Mouse (Mus musculus): ENCODE measurements around the gene Gm44965.

Gene Gm44965

DNA sequence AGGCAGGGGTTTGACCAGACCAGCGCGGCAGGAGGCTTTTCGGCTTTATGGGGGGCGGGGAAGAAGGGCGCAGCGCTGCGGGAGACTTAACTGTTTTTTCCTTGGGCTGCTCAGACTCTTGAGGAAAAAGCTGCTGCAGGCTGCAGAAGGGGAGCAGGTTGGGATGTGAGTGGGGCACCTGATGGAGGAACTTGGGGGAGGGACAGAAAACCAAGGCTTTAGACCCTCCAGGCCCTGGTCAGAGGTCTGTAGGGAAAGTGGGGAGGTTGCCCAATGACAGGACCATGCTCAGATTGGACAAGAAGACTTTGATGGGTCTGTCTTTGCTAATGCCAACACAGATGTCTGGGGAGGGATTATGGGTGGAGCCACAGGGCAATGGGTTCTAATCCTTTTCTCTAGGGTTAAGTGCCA, 33.8 kb downstream of the Gm44965 start:
- no peak for DNase-seq

DNA sequence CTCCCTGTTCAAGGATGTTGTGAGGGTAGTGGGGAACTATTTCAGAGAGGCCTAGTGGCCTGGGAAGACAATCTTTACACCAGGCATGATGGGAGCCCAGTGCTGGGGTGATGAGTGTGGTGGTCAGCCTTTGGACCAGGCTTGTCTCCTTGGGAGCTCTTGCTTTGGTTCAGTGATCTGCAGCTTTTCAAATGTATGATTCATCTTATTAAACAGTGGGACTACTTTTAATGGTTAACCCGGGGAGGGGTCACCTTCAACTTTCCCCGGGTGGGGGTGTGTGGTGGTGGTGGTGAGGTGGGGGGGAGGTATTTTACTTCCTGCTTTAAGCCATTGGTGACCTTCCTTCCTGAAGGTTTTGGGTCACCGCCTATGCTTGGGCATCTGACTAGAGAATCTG, 34.6 kb downstream of the Gm44965 start:
- DNase-seq: no peak

DNA sequence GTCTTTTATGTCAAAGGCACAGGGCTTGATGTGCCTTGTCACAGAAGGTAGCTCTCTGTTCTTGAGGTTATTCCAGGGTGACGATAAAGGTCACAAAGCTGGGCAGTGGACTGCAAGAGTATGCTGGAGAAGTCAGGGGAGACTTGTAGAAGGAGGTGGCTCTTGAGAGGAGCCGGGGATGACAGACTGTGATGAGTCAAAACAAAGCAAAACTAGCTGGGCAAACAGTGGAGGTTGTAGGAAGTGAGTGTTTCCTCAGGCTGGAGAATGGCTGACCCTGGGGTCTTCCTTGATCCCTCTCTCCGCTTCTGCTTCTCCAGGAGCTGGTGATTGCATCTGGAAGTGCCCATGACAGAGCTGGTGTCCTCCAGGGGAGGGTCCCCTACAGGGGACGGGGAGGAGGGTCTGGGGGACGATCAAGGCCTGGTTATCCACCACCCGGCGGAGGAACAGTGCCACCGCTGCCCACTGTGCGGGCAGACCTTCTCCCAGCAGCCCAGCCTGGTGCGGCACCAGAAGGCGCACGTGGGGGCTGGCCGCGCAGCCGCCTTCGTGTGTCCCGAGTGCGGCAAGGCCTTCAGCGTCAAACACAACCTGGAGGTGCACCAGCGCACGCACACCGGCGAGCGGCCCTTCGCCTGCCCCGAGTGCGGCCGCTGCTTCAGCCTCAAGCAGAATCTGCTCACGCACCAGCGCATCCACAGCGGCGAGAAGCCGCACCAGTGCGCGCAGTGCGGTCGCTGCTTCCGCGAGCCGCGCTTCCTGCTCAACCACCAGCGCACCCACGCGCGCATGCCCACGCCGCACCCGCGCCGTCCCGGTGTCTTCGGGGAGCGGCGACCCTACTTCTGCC, 35.3 kb downstream of the Gm44965 start:
- DNase-seq: peak; percentile 21

DNA sequence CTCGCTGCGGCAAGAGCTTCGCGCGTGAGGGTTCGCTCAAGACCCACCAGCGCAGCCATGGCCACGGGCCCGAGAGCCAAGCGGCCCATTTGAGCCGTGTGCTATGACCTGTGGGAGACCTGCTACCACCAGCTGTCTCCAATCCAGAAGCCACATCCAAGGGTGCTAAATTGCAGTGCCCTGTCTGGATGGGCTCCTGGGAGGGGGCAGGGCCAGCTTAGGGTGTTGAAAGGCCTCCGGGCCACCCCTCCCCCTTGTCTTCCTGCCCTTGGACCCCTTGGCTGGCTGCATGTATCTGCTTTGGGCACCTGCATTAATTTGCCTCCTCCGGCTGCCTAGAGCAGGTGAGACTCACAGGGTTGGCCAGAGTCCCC, 35.9 kb downstream of the Gm44965 start:
- no peak for DNase-seq

DNA sequence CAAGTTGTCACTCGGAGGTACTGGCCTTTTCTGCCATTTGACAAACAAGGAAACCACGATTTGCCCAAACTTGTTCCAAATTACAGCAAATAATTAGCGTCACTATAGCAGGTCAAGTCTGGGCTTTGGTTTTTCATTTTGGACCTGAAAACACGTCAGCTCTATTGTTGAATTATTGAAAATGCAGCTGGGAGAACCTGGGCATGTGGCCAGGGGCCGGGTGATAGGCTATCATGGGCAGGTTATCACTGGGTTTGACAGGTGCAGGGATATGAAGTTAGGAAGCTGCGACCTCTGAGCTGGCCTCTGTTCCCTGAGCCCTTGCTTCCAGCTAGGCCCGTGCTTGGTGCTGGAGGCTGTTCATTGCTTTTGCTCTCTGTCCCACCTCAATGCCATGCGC, 37.1 kb downstream of the Gm44965 start:
- DNase-seq: no peak

DNA sequence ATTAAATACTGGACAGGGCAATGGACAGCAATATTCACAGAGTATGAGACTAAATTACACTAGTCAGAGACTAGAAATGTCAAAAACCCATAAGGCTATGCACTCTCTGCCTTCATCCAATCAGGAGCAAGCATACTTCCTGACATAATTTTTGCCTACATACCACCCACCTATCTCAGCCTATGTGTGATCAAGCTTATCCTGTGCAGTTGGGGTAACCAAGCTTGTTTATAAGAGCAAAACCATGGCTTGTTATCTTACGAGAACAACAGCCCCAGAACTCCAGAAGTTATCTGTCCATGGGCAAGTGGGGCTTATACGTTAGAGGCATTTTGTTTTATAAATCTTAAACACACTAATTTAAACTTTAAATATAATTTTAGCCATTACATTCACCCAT, 41.4 kb downstream of the Gm44965 start:
- DNase-seq: no peak

DNA sequence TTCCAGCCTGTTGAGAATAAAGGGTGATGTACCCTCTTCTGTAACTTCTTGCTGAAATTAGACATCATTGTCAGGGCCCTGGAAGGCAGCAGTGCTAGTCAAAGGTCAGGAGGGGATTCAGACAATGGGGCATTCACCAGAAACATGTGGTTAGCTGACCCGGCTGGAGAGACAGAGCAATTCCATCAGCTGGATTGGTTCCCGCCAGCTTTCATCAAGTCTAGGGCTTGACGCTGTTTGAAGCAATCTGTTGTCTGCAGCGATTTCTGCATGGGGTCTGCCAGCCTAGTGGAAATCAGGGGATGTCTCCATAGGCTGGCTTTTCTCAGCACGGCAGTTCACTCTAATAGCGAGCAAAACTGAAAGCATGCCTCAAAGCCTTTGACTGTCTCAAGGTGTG, 42.8 kb downstream of the Gm44965 start:
- no peak for DNase-seq

DNA sequence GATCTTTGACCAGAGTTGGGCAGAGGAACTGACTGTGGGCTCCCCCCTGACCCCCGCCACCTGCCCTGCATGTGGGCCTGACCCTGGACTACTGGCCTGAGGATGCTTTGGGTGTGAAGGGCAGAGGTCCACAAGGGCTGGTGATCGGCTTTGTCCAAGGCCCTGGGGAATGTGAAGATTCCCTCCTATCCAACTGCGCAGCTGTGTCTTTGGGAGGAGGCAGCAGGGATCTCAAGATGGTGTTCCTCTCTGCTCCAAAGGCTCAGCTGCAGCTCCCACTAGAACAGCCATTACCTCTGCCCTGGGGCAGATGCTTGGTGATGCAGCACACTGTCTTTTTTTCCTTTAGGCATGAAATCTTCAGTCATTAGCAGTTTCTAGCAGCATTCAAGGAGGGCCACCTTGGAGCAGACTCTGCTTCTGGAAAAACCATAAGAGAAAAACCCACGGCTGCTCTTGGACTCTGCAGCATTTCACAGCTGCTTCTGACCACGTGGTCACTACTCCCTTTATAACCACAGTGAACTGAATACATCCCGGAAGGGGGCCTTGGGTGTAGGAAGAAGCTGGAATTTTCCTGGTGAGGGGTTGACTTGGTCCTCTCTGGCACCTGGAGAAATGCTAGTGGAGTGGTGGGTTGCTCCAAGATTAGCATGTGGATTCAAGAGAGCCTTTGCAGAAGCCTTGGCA, 44.2 kb downstream of the Gm44965 start:
- DNase-seq: no peak

DNA sequence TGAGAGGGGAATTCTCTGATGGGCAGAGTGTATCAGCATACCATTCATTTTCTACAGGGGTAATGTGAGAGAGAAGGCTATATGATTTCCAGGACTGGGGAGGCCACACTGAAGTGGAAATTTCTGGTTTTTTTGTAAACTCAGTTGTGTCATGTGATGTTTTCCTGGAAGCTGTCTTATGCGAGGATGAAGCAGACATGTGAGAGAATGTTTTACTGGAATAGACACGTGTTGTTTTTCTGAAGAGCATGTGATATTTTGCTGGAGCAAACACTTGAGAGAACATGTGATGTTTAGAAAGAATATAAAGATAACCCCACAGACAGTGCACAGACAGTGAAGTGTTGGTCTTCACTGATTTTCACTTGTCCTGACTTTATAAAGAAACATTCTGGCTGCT, 44.8 kb downstream of the Gm44965 start:
- DNase-seq: no peak

DNA sequence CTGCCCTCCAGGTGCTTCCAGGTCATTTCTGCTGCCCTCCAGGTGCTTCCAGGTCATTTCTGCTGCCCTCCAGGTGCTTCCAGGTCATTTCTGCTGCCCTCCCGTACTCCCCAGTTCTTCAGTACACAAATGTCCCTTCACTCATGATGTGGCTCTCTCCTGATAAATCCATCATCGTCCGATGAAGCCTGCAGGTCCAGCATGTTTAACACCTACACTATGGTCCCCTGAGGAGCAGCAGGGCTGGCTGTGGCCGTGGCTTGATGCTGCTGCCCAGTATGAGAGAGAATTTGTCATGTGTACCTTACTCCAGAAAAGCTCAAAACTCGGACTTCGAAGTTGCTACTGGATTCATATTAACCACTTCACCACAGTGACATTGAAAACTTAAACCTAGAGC, 47.6 kb downstream of the Gm44965 start:
- DNase-seq: no peak

DNA sequence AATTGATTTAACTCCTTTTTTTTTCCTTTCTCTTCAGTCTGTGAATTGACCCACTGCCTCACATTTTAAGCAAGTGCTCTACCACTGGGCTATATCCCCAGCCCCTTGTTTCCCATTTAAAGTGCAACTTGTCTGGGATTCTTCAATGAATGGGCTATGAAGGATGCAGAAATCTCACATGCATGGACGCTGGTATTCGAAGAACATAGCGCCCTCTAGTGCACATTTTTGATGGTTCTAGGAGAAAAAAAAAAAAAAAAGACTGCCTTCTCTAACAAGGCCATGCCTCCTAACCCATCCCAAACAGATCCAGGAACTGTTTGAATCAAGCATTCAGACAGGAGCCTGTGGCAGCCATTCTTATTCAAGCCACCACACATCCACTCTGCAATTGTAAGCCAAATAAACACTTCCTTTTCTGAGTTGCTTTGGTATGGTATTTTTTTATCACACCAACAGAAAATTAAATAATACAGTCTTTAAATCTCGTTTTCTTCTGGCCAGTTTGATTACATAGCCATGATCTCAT, 49.1 kb downstream of the Gm44965 start:
- DNase-seq: peak; percentile 61

DNA sequence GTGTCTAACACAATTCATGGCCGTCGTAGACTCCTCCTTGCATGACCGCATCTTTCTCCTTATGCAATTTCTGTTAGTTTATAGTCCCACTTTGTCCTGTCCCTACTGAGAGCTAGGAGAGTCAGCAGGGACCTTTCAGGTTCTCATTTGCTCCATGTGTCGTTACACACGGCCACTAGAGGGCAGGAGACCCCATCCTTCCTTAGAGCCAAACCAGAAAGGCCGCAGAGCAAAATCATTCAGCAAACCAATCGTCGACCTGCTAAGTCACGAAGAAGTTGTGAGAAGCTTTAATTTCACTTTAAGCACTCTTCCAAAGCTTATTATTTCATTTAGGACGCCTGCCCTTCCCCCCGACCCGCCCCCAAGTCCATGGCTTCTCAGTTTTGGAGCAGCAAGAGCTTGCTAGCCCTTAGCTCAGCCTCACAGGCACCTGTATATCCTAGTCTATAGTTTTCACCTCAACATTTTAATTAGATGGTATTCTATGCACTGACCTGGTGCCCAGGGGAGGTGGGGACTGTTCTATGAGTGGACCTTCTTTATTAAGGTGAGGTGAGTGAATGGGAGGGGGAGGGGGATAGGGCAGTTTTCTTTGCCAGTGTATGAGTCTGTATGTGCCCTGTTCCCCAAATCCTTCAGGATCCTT, 52.0 kb downstream of the Gm44965 start:
- peak; percentile 82 for DNase-seq

DNA sequence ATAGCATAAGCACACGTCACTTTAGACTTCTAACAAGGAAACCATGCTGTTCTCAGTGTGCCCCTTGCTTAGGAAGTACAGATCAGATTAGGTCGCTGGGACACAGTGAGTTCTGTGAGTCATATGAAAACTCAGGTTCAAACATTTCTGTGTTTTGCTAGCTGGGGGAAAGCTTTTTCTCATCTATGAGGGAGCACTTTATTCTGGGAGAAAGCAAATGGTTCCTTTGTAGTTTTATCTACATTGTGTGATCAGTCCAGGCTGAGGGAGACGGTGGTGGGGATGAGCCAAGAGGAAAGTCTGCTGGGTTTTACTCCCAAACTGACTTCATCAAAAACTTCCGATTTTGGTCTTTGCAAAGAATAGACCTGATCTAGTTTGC, 52.6 kb downstream of the Gm44965 start:
- no peak for DNase-seq

DNA sequence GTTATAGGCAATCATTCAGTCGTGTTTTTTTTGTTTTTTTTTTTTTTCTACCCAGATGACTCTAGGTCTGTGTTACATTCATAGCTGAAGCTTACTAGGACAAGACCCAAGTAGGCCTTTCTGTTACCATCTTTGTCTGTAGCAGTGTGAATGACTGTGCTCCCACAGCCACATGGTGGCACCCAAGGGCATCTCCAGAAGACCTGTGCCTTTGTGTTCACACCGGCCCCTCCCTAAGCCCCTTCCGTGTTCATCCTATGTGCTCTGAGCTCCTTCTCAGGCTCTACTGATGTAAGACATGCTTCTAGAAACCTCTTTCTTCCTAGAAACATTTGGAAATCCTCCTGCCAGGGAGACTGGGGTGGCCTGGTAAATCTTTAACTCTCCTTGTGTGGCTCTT, 53.3 kb downstream of the Gm44965 start, which contains the start of gene Gimap8:
Gene Gimap8, plus strand, starts transcription at position 240 of the 400 bp plus-strand sequence.
- DNase-seq: peak; percentile 71

DNA sequence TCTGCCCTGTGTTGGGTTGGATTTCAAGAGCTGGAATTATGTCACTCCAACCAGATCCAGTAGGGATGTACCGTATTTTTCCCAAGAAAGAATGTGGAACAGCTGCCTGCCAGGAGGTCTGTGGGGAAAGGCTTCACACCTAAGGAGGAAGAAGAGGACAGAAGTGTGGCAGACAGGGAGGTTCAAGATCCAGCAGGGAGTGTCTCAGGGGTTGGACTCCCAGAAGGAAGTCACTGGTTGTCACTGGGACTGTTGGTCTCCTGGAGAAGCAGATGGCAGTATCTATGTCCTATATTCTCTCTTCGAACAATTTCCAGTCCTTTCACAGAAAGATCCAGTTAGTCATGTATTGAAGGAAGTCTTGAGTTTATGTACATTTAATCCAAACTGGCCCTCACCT, 53.9 kb downstream of the Gm44965 start:
- DNase-seq: no peak

DNA sequence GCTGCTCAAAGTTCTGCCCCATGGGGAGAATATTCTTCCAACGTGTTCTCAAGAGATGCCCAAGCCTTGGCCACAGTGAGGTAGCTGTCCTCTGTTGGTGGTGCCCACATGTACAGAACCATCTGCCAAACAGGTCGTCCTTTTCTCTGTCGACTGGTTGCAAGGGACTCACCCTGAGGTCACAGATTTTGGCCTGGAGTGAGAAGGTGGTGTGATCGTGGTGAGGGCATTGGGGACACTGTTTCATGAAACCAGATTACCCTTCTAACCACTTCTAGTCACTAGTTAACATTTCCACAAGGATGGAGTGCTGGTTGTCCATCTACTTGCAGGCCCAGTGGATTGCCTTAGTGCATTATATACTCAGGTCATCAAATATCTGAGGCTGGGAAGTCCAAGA, 55.0 kb downstream of the Gm44965 start:
- no peak for DNase-seq

DNA sequence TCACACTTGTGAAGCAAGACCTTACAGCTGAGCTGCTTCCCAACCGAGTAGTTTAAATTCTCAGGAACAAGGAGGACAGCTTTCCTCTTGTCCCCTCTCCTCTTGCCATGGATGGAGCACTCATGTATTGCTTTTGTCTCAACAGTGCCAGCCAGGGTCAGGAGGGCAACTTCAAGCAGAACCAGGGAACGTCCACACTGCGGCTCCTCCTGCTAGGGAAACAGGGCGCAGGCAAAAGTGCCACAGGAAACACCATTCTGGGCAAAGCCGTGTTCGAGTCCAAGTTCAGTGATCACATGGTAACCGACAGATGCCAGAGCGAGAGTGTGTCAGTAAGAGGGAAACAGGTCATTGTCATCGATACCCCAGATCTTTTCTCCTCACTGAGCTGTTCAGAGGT, 56.3 kb downstream of the Gm44965 start:
- no peak for DNase-seq

DNA sequence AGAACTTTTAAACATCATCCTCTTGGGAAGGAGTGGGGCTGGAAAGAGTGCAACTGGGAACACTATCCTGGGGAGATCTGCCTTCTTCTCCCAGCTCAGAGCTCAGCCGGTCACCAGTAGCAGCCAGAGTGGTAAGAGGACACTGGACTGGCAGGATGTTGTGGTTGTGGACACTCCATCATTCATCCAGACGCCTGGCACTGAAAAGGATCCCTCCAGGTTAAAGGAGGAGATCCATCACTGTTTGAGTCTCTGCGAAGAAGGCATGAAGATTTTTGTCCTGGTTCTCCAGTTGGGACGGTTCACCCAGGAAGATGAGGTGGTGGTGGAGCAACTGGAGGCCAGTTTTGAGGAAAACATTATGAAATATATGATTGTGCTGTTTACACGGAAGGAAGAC, 65.0 kb downstream of the Gm44965 start:
- DNase-seq: no peak

DNA sequence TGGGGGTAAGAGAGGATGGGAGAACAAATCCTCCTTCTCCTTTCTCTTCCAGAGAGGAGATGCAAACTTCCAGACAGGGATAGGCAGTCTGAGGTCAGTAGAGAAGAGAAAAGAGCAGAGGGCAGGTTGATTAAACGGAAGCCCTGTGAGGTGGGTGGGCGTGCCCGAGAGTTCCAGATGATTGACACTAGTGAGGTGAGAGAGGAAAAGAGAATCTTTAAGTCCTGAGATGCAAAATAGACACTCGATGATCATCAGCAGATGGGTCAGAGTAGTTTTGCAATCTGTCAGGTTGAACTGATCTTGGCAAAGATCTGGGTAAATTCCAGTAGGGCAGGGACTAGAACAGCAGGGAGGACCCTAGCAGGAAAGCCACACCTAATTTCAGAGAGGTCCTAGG, 71.0 kb downstream of the Gm44965 start:
- no peak for DNase-seq

DNA sequence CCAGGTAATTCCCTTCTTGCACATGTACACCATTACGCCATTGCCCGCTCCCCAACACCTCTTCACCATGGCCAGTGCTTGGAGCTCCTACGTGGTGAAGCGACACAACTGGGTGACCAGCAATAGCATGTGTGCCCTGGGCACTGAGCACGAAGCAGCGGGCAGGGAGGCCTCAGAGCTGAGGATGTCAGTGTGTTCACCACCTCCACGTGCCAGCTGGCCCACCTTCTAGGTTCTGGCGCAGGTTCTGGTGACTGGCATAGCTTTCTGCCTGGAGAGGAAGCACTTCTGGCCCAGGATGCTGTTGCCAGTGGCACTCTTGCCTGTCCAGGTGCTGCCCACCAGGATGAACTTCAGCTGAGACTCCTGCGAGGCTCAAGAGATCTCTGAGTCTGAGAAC, 71.7 kb downstream of the Gm44965 start:
- DNase-seq: no peak

DNA sequence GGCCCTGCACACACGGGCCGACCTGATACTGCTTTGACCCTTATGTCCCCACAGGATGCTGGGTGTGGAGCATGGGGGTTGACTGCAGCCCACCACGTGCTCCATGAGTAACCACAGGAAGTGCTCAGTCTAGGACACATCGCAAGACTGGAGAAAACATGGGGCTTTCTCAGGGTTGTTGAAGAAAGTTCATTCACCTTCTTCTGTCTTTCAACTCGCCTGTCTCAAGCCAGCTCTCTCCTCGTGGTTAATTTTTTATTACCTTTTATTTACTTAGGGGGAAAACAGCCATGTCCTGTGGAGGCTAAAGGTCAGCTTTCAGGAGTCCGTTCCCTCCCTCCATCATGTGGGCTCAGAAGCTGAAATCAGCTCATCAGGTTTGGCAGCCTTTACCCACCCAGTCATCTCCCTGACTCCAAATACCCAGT, 72.4 kb downstream of the Gm44965 start:
- no peak for DNase-seq

DNA sequence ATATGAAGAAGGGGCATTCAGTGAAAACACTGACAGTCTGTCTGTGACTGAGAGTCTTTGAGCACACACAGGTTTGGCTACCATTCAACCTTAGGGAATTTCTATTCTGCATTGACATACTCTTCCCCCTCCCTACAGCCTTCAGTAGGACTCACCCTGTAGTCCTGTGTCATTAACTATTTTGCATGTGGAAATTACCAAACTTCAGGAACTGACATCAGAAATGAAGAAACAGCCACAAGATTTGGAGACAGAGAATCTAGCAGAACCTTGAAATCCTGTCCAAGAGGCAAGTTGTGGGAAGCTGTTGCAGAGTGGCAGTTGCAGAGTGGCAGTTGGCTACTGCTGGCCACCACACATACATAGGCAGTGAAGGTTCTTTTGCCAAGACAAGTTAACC, 74.3 kb downstream of the Gm44965 start:
- DNase-seq: no peak

All from lung, postnatal 14 days (tissue).